Mouse (Mus musculus) frontal cortex, postnatal 14 days (tissue): ENCODE measurements around the gene Fas.

ENCODE experiments used
- DNase-seq, 2 experiments: peaks; one replicate each; pipeline ENCODE4 v3.0.0; 2022; ENCODE audit warnings: low spot score in 2 of 2

The Fas gene

DNA sequence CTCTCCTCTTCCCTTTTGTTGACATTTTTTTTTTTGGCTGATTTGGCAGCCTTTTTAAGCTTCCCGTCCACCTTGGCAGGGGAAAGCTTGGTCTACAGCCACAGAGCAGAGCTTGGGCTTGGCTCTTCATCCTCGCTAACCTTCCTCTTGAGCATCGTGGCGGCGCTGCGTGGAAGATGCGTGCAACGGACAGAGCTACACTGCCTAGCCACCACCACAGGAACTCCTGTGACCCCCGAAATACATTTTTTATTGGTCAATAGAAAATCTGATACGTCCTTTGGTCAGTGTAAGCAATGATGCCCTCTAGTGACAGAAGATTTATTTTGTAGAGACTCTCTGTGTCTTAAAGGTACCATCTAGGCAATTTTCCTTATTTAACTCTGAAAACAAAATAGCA is 6.1 kb upstream of the Fas start:
- no peak for DNase-seq

DNA sequence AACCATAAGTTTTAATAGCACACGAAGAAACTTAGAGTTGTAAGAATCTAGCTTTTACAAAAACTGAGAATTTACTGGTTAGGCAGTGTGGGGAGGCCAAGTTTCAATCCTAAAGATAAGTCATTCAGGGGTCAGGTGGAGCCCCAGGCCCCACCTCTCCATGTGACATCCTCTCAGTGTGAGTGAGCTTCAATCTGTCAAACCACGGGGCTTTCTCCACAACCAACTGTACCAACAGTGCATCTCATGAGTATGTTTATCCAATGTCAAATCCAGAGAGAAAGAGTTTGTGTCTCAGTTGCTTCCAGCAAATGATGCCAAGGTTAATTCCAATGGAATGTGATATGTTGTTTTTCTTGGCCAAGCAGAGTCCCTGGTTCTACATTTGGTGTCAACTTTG is 5.6 kb upstream of the Fas start:
- no peak for DNase-seq

- no peak for DNase-seq
Measured at GRCm38 (mm10) chr19:34287221-34287620, 3.2 kb upstream of the Fas start.

DNA sequence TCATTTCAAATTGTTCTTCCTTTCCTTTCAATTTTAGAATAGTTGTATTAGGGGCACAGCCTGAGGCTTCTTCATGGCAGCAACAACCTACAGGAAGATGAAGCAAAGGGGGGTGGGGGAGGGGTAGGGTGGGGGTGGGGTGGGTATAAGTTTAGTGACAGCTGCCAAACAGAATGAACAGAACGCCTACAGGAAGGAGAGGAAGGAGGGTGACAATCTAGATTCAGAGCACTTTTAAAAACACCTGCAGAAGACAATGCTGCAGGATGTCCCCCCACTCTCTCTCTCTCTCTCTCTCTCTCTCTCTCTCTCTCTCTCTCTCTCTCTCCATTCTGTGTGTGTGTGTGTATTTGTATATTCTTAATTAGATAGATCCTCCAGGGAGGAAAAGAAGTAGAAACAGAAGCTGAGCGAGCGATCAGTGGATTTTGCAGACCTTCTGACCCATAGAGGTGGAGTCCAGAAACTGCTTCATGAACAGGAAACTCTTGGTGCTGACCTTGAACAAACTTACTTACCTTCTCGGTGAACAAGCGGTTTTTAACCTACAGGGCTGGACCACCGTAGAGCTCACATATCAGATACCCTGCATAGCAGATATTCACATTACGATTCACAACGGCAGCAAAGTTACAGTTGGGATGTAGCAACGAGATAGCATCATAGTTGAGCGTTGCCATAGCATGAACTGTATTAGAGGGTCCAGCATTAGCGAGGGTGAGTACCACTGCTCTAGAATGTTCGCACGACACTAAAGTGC is 2.6 kb upstream of the Fas start:
- no peak for DNase-seq

- DNase-seq, result no peak
Measured at GRCm38 (mm10) chr19:34288696-34289095, 1.8 kb upstream of the Fas start.

- no peak for DNase-seq
Measured at GRCm38 (mm10) chr19:34290872-34291341, 441 bp downstream of the Fas start.

DNA sequence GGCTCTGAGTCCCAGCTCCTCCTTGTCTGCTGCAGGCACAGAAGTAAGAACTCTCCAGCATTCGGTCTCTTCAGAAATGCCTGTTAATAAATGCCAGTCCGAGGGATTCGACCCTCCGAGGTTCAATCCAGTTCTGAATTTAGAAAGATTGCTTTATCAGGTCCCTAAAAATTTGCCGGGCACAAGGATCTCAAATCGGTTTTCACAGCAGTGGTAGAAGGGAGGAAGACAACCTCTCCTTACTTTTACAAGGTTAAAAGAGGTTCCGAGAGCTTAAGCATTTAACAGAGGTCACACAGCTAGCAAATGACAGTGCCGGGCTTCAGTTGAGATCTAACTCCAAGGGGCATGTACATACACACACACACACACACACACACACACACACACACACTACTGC is 913 bp downstream of the Fas start:
- no peak for DNase-seq

DNA sequence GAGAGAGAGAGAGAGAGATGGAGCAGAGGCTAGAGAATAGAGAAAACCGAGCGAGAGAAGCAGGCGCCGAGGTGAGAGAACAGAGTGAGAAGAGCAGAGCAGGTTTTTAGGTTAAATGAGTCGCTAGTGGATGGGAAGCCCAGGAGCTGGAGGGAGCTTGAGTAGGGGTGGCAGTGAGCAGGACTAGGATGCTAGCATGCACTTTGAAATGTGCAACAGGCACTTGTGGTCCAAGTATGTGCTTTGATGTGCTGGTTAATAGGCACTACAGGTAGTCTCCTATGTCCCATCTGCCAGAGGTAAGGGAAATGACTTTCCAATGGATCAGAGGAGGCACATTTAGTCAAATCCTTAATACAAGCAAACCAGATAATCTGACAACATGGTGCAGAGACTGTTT is 1.5 kb downstream of the Fas start:
- DNase-seq, result no peak

DNA sequence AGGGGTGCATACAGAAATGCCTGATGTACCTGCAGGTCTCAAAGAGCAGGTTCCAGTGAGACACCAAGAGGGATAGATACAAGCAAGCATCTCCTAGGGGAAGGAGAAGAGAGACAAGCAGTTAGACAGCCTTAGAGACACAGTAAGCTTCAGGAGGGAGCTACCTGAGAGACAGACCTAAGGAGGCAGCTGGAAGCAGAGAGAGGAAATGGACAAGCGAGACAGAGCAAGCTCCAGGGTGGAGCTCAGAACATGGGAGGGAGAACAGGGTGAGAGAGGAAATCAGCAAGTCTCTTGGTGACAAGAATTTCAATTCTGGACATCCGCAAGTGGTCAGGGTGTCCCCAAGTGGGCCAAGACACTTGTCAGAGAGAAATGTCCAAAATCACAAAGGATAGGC is 2.2 kb downstream of the Fas start:
- DNase-seq, result no peak

DNA sequence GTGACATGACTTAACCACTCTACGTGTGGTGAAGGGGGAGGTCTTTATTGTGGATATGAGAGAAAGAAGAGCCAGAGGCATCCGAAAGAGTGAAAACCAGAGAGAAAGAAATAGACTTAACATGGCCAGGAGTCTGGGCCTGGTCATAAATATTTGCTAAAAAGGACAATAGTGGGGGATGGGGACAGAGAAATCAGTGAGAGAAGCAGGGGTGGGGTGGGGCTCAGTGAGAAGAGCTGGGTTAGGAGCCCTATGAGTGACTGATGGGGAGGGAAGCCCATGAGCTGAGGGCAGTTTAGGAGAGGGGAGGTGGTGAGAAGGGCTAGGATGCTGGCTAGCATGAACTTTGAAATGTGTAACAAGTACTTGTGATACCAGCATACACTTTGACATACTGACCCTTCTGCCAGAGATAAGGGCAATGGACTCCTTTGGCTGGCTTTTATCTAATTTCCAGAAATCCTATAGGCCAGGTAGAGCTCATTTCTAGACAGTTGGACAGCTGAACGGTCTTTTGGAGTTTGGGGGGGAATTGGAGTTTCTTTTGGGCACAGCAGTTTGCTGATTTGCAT is 3.0 kb downstream of the Fas start:
- no peak for DNase-seq

GRCm38 (mm10) chr19:34295442-34295841 is 5.0 kb downstream of the Fas start:
- no peak for DNase-seq

DNA sequence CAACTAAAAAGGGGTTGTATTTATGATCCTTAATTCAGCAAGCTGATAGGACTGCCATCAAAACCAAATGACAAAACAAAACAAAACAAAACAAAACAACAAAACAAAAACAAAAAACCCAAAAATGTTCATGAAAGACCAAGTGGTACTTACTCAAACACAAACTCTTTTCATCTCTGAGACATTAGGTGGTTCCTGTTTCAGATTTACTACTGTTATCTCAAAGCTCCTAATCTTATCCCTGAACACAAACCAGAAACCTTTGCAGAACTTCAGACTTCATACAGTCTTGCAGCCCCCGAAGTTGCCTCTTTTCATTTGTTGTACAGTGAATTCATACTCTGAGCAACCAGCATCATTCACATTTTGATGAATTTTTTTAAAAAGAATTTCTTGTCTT is 8.1 kb downstream of the Fas start:
- no peak for DNase-seq

GRCm38 (mm10) chr19:34299229-34299628 is 8.8 kb downstream of the Fas start:
- no peak for DNase-seq

DNA sequence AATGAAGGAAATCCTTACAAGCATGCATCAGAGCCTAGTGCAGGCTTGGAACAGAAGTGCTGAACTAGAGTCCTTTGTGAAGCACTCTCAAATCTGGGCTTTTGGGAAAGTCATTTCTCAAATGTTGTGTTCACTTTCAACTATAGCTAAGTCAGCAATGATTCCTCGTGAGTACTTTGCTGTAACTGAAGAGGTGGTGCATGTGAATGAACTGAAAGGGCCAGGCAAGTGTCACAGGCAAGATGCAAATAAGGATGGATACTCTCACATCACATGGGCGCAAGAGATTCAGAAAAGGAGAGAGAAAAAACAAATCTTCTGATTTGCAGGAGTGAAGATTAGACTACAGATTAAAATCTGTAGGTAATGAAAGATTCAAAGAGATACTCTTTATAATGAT is 10.0 kb downstream of the Fas start:
- DNase-seq, result no peak

DNA sequence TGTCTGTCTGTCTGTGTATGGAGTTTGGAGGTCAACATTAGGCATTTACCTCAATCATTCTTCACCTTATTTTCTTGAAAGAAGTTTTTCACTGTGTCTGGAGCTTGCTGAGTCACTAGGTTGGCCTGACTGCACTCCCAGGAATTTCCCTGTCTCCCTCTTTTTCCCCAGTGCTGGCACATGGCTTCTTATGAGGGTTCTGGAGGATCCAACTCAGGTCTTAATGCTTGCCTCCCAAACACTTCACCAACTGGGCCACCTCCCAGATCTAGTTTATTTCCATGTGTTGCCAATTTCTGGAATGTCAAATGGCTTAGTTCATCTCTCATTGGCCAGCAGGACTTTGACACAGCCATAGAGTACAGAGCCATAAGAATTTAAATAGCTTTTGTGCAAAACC is 14.5 kb downstream of the Fas start:
- DNase-seq, result no peak

DNA sequence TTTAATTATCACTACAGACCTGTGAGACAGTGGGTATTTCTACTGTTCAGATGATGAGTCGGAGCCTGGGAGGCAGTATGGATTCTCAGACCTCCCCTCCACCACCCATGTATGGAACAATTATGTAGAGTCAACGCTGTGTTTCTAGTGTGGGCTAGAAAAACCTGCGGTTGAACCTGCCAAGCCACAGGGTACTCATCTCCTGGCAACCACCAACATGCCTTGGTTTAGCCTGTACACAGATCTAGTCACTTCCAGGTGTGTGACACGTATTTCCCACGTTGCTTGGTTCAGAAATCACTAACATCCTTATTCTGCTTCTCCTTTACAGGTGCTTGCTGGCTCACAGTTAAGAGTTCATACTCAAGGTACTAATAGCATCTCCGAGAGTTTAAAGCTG is 16.3 kb downstream of the Fas start:
- DNase-seq, result no peak

GRCm38 (mm10) chr19:34312151-34312728 is 21.8 kb downstream of the Fas start:
- no peak for DNase-seq

DNA sequence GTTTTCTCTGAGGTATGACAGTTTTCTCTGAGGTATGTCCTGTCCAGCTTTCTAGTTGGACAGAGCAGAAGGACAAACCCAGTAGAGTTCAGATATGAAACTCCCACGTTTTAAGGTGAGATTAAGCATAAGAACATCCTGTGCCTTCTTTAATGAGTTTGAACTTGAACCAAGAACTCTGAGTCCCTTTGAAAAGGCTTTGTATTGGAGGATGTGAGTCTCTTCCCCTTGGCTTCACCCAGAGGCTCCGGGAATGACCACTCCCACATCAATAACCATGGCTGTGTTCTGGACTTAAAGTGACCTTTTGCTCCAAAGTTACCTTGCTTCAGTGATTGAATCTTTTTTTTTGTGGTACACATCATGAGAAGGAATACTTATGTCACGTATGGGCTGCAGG is 37.6 kb downstream of the Fas start:
- DNase-seq, result no peak

DNA sequence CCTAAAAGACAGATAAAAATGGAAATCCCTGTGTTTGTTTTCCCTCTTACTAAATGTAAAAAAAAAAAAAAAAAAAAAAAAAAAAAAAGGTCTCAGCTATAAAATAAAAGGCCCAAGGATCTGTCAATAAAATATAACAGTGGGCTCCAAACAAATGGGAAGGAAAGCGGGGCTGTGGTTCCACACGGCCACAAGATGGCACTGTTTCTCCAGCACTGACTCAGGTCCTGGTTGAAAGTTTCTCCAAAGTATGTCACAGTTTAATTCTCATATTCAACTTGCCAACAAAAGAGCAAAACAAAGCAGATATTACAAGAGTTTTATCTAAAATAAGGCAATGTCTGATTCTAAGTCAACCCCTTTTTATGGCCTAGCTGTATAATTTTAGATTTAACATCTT is 43.8 kb downstream of the Fas start:
- DNase-seq, result peak; percentile 26 to 63

DNA sequence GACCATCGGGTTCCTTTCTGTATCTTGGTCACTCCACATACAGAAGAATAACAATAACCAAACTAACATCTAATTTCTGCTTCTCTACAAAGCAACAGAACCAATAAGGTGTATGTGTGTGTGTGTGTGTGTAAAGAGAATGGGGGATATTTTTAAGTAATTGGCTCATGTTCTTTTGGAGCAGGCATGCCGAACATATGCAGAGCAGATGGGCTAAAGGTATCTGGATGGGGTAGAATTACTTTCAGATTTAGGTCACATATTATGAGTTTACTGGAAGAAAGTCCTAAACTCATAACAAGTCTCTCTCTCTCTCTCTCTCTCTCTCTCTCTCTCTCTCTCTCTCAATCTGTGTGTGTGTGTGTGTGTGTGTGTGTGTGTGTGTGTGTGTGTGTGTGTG is 54.2 kb downstream of the Fas start:
- DNase-seq, result no peak

GRCm38 (mm10) chr19:34345616-34346267 is 55.3 kb downstream of the Fas start:
- no peak for DNase-seq

- no peak for DNase-seq
Measured at GRCm38 (mm10) chr19:34353291-34353805, 62.9 kb downstream of the Fas start.

GRCm38 (mm10) chr19:34362639-34363038 is 72.2 kb downstream of the Fas start:
- DNase-seq, result no peak
